Mouse (Mus musculus): ENCODE data around the gene Insm2. TPM values are rescaled to one million over a fixed set of nuclear protein-coding genes. Genes with fewer than 3 reads are reported as not detected.
"Not testable (repeated sequence)": the region's sequence is repeated elsewhere in the genome, so short reads cannot be mapped to it uniquely, and the experiment has no call there.

Gene Insm2
- polyA plus RNA-seq, 1 experiment from 2014 or later = not detected

DNA sequence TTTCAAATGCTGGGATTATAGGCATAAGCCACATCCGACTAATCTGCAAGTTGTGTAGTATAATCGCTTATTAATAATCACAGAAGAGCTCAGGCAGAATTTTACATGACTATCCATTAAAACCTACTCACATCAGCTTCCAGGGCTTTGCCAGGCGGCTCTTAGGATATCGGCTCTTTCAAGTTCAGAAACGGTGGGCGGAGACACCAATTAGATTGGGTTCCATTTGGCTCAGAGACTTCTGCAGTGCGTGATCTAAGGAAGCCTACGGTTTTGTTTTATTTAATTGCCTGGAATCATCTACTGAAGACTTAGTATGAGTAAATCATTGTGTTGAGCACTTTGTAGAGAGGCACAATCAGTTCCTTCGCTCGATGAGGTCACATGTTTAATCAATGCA, 27.6 kb upstream of the Insm2 start:
- Histone ChIP-seq H3K27ac (no peak overlapping the region), H3K4me3 (ENCODE audit: inconsistent target) (no peak overlapping the region), H3K79me2 (ENCODE audit: inconsistent target) (no peaks in the 10 kb centered on the region), H3K36me3 (ENCODE audit: inconsistent target) (no peaks in the 10 kb centered on the region)
- 86% methylated on average over 10 of the region's 10 CpGs for WGBS (ENCODE audit: missing documents)

DNA sequence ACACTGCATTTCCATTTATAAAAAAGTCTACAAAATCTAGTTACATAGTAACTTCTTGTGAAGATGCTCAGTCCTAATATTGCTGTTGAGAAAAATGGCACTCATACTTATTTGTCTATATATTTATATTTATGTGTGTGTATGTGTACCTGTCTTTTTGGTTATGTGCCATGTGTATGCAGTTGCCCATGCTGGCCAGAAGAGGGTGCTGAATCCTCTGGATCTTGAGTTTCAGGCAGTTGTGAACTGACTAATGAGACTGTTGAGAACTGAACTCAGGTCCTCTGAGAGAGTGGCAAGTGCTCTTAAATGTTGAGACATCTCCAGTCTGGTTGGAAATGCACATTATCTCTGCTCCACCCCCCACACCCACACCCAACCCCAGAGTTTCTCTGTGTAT, 26.1 kb upstream of the Insm2 start:
- H3K79me2 ChIP-seq (ENCODE audit: inconsistent target) = no peaks in the 10 kb centered on the region
- no peak overlapping the region for H3K4me3 ChIP-seq (ENCODE audit: inconsistent target)
- no peaks in the 10 kb centered on the region for H3K36me3 ChIP-seq (ENCODE audit: inconsistent target)
- no peak overlapping the region for H3K27ac ChIP-seq

DNA sequence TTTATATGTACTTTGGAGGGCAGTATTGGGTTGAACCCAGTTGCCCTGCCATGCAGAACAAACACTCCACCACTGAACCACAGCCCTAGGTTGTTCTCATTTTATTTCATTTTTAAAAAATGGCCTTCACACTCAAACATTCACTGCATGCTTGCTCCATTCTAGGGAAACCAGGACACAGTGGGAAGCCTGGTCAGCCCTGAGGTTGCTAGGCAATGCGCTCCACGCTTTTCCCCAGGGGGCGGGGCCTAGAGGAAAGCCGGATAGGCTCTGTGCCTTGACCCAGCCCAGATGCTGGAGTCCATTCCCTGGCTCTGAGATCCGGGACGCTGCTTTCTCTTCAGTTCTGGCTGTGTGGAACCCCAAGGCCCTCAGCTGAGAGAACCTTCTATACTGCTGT, 25.4 kb upstream of the Insm2 start:
- no peak overlapping the region for H3K4me3 ChIP-seq (ENCODE audit: inconsistent target)
- no peak overlapping the region for H3K27ac ChIP-seq
- WGBS (ENCODE audit: missing documents) = 27% methylated on average over 6 of the region's 6 CpGs
- H3K36me3 ChIP-seq (ENCODE audit: inconsistent target) = no peaks in the 10 kb centered on the region
- H3K79me2 ChIP-seq (ENCODE audit: inconsistent target) = no peaks in the 10 kb centered on the region

DNA sequence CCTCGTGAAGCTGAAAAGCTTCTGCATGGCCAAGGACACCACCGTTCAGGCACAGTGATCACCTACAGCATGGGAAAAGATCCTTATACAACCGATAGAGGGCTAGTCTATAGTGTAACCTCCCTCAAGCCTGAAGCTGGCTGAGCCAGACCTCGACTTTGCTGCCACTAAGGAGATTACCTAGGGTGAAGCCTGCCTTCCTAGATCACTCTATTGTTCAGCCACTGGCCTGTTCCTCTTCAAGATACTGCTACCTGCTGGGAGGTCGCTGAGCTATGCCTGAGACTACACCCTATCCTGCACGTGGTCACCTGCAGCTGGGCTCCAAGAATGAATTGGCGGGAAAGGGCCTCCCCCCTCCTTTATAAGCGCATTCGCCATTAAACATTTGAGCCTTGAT, 12.3 kb upstream of the Insm2 start:
- H3K36me3 ChIP-seq (ENCODE audit: inconsistent target); H3K27ac ChIP-seq; H3K4me3 ChIP-seq (ENCODE audit: inconsistent target); H3K79me2 ChIP-seq (ENCODE audit: inconsistent target): not testable (repeated sequence)
- 63% methylated on average over 9 of the region's 9 CpGs for WGBS (ENCODE audit: missing documents)

DNA sequence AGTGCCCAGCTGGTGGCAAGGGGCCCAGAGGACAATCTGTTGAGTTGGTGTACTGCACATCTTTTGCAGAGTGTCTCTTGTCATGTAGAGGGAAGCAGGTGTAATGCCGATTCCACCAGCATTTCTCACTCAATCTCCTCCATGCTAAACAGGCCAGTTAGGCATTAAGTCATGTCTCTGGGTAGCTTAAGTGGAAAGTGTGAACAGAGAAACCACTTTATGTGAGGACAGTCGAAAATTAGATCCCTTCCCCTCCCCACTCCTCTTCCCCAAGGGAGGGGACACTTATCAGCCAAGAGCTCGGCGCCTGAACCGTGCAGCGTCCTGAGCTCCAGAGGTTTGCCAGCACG, 715 bp upstream of the Insm2 start:
- no peaks in the 10 kb centered on the region for H3K36me3 ChIP-seq (ENCODE audit: inconsistent target)
- H3K27ac ChIP-seq = no peak overlapping the region
- H3K79me2 ChIP-seq (ENCODE audit: inconsistent target) = no peaks in the 10 kb centered on the region
- 14% methylated on average over 7 of the region's 7 CpGs for WGBS (ENCODE audit: missing documents)
- no peak overlapping the region for H3K4me3 ChIP-seq (ENCODE audit: inconsistent target)

DNA sequence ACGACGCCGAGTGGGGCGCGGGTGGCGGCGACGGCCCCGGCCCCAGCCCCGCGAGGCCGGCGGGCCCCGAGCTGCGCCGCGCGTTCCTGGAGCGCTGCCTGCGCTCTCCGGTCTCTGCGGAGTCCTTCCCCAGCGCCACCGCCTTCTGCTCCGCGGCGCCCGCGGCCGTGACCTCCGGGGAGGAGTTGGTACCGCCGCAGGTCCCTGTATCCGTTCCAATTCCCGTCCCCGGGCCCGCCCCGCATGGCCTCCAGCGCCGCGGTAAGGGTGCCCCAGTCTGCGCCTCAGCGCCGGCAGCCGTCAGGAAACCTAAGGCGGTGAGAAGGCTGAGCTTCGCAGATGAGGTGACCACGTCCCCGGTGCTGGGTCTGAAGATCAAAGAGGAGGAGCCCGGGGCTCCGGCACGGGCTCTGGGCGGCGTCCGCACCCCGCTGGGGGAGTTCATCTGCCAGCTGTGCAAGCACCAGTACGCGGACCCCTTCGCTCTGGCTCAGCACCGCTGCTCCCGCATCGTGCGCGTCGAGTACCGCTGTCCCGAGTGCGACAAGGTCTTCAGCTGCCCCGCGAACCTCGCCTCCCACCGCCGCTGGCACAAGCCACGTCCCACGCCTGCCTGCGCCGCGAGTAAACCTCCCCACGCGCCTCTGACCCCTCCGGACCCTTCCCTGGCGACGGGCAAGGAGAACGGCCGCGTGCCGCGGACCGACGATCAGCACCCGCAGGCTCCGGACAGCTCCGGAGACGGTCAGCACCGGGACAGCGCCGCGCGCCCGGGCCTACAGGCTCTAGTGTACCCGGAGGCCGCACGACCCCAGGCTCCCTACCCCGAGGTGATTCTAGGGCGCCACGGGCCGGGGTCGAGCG, 644 bp downstream of the Insm2 start:
- H3K27ac ChIP-seq = no peak overlapping the region
- WGBS (ENCODE audit: missing documents) = 4% methylated on average over 81 of the region's 109 CpGs
- no peaks in the 10 kb centered on the region for H3K79me2 ChIP-seq (ENCODE audit: inconsistent target)
- H3K36me3 ChIP-seq (ENCODE audit: inconsistent target) = no peaks in the 10 kb centered on the region
- no peak overlapping the region for H3K4me3 ChIP-seq (ENCODE audit: inconsistent target)

DNA sequence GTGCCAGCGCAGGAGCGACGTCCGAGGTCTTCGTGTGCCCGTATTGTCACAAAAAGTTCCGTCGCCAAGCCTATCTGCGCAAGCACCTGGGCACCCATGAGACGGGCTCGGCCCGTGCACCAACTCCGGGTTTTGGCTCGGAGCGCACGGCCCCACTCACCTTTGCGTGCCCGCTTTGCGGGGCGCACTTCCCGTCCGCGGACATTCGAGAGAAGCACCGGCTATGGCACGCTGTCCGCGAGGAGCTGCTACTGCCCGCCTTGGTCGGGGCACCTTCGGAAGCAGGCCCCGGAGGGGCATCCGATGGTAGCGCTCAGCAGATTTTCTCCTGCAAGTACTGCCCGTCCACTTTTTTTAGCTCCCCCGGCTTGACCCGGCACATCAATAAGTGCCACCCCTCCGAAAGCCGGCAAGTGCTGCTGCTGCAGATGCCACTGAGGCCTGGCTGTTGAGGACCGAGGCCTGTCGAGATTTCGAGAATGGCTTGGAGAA, 1.3 kb downstream of the Insm2 start:
- Histone ChIP-seq H3K79me2 (ENCODE audit: inconsistent target) (no peaks in the 10 kb centered on the region), H3K27ac (no peak overlapping the region), H3K36me3 (ENCODE audit: inconsistent target) (no peaks in the 10 kb centered on the region), H3K4me3 (ENCODE audit: inconsistent target) (no peak overlapping the region)
- WGBS (ENCODE audit: missing documents) = 19% methylated on average over 42 of the region's 42 CpGs

DNA sequence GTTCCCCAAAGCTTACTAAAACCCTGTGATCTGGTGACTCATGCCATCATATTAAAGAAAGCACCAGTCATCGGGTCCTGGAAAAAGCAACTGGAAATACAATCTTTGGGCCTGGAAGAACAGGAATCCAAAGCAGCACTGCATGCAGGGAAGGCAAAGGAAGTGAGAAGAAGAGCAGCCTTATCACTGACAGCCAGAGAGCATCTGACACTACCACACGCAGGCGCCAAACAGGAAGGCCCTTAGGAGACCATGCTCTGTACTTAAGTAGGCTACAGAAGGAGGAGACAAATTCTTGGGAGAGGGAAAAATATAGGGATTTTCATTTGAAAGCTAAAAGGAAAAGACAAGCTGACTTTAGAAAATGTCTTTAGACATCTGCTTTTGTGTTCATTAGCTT, 5.2 kb downstream of the Insm2 start:
- Histone ChIP-seq H3K79me2 (ENCODE audit: inconsistent target) (no peaks in the 10 kb centered on the region), H3K4me3 (ENCODE audit: inconsistent target) (no peak overlapping the region)
- WGBS (ENCODE audit: missing documents) = 89% methylated on average over 3 of the region's 3 CpGs

DNA sequence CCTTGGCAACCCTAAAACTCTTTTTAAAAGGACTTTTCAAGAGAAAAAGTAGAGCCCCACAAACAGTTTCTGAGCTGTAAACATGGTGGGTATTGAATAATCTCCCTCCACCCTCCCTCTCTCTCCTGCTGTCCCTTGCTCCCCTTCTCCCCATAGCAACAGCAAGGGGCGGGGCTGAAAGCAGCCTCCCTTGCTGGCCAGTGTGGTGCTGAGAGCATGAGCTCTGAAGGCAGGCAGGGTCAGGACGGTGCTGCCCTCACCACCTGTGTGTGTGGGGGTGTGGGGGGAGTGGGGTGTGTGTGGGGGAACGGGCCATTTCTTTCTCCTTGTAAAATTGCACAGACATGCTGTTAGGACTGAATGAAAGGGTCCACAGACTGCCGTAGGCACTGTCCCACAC, 8.7 kb downstream of the Insm2 start:
- Histone ChIP-seq H3K27ac (no peak overlapping the region), H3K79me2 (ENCODE audit: inconsistent target) (no peaks in the 10 kb centered on the region), H3K36me3 (ENCODE audit: inconsistent target) (no peaks in the 10 kb centered on the region), H3K4me3 (ENCODE audit: inconsistent target) (no peak overlapping the region)
- WGBS (ENCODE audit: missing documents) = 100% methylated on average over 2 of the region's 4 CpGs

More for the DNA sequence above, 5.2 kb downstream of the Insm2 start:
- H3K27ac ChIP-seq = no peak overlapping the region
- H3K36me3 ChIP-seq (ENCODE audit: inconsistent target) = no peaks in the 10 kb centered on the region

DNA sequence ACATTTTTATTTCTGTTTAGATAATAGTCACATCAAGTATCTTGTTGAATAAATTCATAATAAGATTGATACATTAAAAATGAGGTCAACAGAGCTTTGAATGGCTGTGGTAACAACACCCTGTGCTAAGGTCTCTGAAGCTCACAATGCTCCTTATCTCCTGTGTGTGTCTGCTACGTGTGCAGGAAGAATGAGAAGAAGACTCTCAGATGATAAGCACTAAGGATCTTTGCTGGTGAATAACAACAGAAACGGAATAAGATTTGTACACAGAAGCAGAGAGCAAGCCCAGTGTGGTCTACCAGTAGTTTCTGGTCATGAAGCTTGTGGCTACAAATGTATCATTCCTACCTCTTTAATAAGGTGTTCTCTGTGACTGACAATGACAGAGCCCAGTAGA, 11.6 kb downstream of the Insm2 start:
- no peaks in the 10 kb centered on the region for H3K79me2 ChIP-seq (ENCODE audit: inconsistent target)
- WGBS (ENCODE audit: missing documents) = 97% methylated on average over 2 of the region's 2 CpGs
- H3K36me3 ChIP-seq (ENCODE audit: inconsistent target) = no peaks in the 10 kb centered on the region

DNA sequence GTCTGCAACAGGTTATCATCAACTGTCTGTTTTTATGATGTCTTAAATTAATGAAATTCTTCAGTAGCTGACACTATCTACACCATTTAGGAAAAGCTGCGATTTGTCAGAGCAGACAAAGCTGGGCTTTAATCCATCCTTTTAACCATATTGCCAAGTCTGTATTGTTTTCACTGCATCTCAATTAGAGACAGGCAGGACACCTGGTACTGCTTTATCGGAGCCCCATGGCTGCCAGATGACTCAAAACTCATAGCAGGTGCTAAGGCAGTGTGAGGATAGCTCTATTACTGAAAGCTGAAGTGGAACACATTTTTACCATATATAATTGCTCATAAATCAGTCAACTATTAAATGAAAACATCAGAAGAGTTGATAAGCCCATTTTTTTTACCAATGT, 21.1 kb downstream of the Insm2 start:
- no peak overlapping the region for H3K27ac ChIP-seq
- 92% methylated on average over 2 of the region's 2 CpGs for WGBS (ENCODE audit: missing documents)
- no peaks in the 10 kb centered on the region for H3K79me2 ChIP-seq (ENCODE audit: inconsistent target)
- H3K4me3 ChIP-seq (ENCODE audit: inconsistent target) = no peak overlapping the region
- no peaks in the 10 kb centered on the region for H3K36me3 ChIP-seq (ENCODE audit: inconsistent target)

More for the DNA sequence above, 11.6 kb downstream of the Insm2 start:
- Histone ChIP-seq H3K4me3 (ENCODE audit: inconsistent target) (no peak overlapping the region), H3K27ac (no peak overlapping the region)

DNA sequence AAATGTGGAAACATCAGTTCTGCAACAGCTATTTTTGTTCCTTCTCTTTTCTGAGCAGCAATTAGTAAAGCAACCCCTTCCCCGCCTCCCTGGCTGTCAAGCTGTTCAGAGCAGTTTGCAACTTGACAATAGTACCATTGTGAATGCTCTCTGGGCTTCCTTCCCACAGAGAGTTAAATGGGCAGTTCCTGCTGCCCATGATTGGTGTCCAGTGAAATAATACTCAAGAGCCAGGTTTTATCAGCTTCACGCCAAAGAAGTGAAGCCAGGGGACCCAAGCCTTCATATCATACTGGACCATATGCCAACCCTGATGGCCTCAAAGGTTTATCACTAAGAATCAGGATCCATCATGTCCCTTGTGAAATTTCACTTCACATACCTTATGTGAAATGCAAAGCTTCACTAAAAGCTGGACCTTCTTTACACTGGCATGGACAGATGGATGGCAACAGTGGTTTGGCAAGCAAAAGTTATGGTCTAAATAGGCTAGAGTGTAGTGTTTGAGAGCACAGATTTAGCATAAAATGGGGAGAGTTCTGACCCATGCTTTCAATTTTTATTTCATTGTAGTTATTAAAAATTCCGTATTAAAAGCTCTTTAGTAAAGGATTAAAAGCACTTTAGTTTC, 23.5 kb downstream of the Insm2 start:
- no peak overlapping the region for H3K4me3 ChIP-seq (ENCODE audit: inconsistent target)
- WGBS (ENCODE audit: missing documents) = 92% methylated on average over 3 of the region's 3 CpGs
- no peaks in the 10 kb centered on the region for H3K36me3 ChIP-seq (ENCODE audit: inconsistent target)
- no peaks in the 10 kb centered on the region for H3K79me2 ChIP-seq (ENCODE audit: inconsistent target)
- H3K27ac ChIP-seq = no peak overlapping the region

DNA sequence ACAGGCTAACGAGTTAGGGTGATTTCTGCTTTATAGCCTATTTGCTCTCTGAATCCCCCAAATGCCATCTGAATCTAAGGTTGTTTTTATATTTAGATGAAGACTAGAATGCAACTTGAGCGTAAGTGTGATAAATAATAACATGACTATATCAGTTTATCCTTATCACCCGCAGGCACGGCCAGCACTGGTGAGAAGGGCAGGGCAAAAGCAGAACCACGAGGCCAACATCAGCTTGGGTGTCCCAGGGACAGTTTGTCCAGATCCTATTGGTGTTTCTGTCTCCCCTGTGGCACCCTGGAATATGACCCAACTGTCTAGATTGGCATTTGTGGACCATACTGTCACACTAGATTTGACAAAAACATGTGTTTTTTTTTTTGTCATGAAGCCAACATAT, 24.0 kb downstream of the Insm2 start:
- no peak overlapping the region for H3K4me3 ChIP-seq (ENCODE audit: inconsistent target)
- 95% methylated on average over 5 of the region's 5 CpGs for WGBS (ENCODE audit: missing documents)
- no peaks in the 10 kb centered on the region for H3K36me3 ChIP-seq (ENCODE audit: inconsistent target)
- H3K79me2 ChIP-seq (ENCODE audit: inconsistent target) = no peaks in the 10 kb centered on the region
- no peak overlapping the region for H3K27ac ChIP-seq

DNA sequence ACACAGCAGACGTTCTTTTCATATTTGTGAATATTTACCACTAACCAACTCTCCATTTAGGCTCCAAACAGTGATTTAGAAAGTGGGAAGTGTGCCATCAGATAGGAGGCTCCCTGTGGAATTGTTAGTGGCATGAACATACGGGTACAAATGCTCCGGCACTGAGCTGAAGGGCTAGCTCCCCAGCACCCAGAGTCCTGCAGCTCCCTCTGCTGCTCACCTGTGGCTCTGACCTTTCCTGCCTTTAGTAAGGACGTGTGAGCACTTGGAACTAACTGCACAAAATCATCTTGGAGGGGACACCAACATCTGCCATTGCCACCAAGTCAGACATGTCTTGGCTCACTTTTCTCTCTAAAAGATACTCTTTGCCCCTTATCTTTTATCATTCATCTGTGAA, 27.5 kb downstream of the Insm2 start:
- H3K4me3 ChIP-seq (ENCODE audit: inconsistent target) = no peak overlapping the region
- WGBS (ENCODE audit: missing documents) = 82% methylated on average over 4 of the region's 4 CpGs
- no peak overlapping the region for H3K27ac ChIP-seq

DNA sequence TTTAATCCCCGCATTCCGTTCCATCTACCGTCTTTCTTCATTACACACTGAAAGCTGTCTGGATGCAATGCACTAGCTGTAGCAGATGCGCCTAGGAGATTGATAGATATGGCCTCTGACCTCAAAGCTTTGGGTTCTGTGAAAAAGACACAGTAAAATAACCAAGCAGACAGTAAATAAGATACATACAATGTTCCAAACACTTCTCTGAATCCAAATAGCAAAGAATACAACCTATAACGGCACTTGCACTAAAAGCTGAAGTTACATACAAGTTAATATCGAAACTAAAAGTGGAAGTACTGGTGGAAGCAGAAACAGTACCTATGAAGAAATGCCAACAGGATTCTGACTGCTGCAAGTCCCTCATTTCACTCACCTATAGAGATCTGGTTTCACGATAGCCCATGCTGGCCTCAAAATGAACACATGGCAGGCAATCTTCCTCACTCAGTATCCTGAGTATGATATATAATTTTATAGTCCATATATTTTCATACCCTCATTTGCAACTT, 48.8 kb downstream of the Insm2 start:
- Histone ChIP-seq H3K27ac (no peak overlapping the region), H3K4me3 (ENCODE audit: inconsistent target) (no peak overlapping the region), H3K79me2 (ENCODE audit: inconsistent target) (no peaks in the 10 kb centered on the region), H3K36me3 (ENCODE audit: inconsistent target) (no peaks in the 10 kb centered on the region)
- 80% methylated on average over 7 of the region's 7 CpGs for WGBS (ENCODE audit: missing documents)

More for the DNA sequence above, 27.5 kb downstream of the Insm2 start:
- H3K79me2 ChIP-seq (ENCODE audit: inconsistent target) = no peaks in the 10 kb centered on the region
- H3K36me3 ChIP-seq (ENCODE audit: inconsistent target) = no peaks in the 10 kb centered on the region
